Mouse (Mus musculus) 416B (cell line): ENCODE measurements around the gene Rbpj.
"Not testable (repeated sequence)": the region's sequence is repeated elsewhere in the genome, so short reads cannot be mapped to it uniquely, and the experiment has no call there.

ENCODE experiments used
- DNase-seq: peaks from one replicate; pipeline ENCODE4 v3.0.0; 2011; ENCODE audit warnings: low read depth

Rbpj gene

GRCm38 (mm10) chr5:53673493-53674150 is 207.7 kb downstream of the Rbpj start:
- DNase-seq = not testable (repeated sequence)

GRCm38 (mm10) chr5:53676671-53677070 is 210.7 kb downstream of the Rbpj start:
- DNase-seq = no peak

DNA sequence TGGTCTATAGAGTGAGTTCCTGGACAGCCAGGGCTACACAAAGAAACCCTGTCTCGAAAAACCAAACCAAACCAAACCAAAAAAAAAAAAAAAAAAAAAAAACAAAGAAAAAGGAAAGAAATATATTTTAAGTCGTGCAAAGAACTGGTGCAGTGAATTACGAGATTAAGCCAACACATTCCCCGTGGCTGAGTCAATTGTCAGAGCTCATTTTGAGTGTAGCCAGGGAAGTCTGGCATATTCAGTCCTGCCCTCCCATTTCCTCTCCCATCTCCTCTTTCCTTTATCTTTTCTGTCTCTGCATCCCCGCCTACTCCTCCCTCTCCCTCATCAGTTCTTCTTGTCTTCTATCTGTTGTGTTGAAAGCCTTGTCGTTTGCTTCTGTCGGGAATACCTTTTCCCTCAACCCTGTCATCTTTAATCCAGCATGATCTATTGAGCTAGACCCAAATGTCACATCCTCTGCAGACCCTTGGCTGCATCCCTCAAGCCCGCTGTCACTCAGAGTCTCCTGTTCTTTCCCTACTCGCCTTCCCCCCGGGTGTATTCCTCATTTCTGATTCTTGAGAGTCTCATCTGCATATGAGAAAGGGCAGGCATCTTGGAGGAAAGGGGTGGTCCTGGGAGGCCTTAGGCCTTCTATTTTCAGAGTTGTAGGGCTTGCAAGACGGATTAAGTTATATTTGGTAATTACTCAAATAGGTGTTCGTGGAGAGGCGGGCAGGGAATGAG is 212.2 kb downstream of the Rbpj start:
- no peak for DNase-seq

GRCm38 (mm10) chr5:53679651-53680050 is 213.7 kb downstream of the Rbpj start:
- no peak for DNase-seq

DNA sequence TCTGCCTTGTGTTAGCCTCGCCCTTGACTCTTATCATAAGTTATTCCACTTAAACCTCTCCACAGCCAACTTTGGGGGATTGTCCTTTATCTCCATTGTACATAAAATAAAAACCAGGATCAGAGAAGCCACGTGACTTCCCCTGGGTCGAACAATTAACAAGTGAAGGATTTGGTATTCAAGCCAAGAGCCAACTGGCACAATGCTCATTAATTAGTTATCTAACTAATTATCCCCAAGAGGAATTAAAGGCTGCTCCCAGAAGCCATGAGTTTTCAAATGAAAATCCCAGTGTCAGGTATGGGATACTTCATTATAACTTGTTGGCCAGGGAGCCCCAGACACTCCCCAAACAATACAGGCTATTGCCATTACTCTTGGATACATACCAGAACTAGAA is 218.0 kb downstream of the Rbpj start:
- DNase-seq = no peak

GRCm38 (mm10) chr5:53684417-53684816 is 218.5 kb downstream of the Rbpj start:
- no peak for DNase-seq

- DNase-seq = no peak
These were observed 219.7 kb downstream of the Rbpj start for GRCm38 (mm10) chr5:53685623-53686022.

DNA sequence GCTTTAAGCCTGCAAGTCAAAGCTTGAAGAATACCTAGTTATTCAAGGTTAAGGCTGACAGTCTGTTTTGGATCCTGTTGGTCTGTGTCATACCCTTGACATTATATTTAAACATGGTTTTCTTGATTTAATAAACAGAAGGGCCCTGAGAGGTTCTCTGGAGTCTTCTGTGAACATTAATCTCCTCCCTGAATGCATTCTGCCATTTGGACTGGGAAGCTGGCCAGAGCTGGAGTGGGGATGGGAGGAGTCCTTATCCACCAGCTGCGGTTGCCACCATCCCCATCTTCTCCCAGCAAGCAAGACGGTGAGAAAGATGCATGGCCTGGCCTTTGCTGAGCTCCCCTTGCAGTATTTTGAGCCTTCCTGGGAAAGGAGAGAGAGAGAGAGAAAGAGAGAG is 220.4 kb downstream of the Rbpj start:
- no peak for DNase-seq

DNA sequence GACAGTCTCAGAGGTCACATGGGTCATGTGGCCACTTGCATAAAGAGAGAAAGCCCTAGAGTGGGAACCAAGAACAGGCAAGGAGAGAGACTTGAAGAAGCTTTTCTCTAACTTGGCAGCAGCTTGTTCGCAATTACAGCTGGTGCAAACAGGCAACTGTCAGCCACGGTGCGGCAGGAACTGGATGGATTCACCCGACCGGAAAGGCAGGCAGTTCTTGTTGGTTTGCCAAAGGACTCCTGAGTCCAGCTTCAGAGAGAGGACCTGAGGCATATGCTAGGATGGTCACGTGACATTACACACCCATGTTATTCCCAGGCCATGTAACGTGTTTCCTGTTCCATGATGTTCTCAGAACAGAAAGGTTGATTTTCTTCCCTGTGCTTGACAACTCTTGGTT is 222.4 kb downstream of the Rbpj start:
- no peak for DNase-seq

- no peak for DNase-seq
These were observed 225.6 kb downstream of the Rbpj start for GRCm38 (mm10) chr5:53691577-53691976.

GRCm38 (mm10) chr5:53692100-53692499 is 226.1 kb downstream of the Rbpj start:
- no peak for DNase-seq

DNA sequence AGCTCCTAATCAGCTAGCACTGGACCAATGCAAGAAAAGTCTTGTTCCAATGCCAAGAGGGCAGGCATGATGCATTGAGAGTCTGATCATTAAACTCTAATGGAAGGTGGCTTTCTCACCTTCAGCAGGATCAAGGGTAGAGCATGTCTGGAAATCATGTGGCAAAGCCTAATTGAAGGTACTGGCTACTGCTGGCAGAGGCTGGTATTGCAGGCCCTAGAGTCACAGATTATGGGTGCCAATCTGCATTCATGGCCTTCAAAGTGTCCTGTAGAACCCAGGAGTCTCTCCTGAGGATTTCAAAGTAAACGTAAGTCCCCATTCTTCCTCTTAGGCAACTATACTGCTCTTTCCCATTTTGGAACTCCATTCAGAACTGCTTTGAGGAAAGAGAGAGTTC is 226.7 kb downstream of the Rbpj start:
- no peak for DNase-seq

DNA sequence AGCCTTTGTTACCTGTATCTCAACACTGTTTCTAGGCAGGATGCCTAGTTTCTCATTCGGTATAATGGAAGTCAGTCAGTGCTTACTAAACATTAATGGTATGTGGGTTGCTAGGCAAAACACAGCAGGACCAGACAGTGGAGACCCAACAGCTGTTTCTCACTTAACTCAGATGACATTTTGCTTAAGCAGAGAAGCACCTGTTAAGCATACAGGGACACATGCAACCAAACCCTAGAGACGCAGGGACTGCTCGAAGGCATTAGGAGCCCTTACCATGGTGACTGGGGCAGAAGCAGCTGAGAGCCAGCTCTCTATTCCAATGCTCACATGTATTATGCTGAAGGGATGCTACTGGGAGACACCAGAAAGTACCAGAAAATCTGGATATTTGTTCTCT is 230.7 kb downstream of the Rbpj start:
- DNase-seq = no peak

GRCm38 (mm10) chr5:53697794-53698193 is 231.8 kb downstream of the Rbpj start:
- DNase-seq = no peak

DNA sequence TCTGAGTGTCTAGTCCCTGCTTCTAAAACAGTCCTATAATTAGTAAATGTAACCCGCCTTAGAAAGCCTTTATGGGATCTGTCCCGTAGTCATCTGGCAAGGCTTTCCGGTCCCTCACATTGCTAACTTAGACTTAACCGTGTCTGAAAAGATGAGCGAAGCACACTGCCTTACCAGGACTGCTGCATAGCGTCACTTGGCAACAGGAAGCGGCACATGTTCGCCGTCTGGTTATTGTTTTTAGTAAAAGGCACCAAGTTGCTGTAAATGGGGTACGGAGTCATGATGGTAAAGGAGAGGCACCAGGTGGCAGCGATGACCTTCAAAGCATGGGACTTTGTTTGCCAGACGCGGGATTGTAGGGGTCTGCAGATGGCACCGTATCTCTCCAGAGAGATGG is 236.7 kb downstream of the Rbpj start:
- DNase-seq = no peak
